Mouse (Mus musculus): ENCODE results near the gene Bach2.

DNA sequence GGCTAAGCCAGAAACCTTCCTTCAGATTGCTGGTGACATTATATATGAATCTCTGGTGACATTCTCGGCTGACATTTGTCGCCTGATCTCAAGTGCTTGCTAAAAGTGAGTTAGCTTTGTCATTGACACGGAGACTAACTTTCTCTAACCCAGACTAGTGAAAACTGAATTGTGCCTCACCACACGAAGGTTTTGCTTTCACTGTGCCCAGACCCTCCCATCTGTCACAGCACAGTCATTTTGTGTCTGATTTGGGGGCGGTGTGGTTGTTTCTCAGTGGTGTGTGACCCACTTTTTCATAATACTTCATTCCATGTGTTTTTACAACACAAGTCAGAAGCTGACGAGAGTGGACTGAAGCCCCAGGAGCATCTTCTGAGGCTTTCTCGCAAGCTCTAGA is 185.8 kb downstream of the Bach2 start:
- TF ChIP-seq CTCF (IDR thresholded peaks at IDR 0.05; ENCODE audit: control insufficient read depth, insufficient read depth, low read length) (no peak), POLR2A (IDR thresholded peaks at IDR 0.05; ENCODE audit: borderline replicate concordance, control insufficient read depth, low read depth, low read length) (no peak)
